Mouse (Mus musculus) hindbrain, embryonic 16.5 days (tissue): ENCODE data around the gene Atp1b2. TPM values are rescaled to one million over a fixed set of nuclear protein-coding genes. Genes with fewer than 3 reads are reported as not detected.

ENCODE experiments used
- ATAC-seq: fragments of 200-750 bp; cut with Nextera tagmentation; 2 replicates; pipeline ENCODE4 v1.8.0; 2017; ENCODE audit warnings: moderate TSS enrichment, moderate library complexity
- H3K27ac ChIP-seq: fragments of 300-500 bp; sonication (generic); 2 replicates; pipeline ENCODE4 v1.5.1; 2014; ENCODE audit warnings: low read depth, mild to moderate bottlenecking, control low read depth, low read length, moderate library complexity
- H3K27me3 ChIP-seq: fragments of 300-500 bp; sonication (generic); replicated peaks from 2 replicates; pipeline ENCODE4 v1.6.1; 2014; ENCODE audit warnings: low read length; ENCODE audit not compliant: control insufficient read depth, insufficient read depth
- H3K36me3 ChIP-seq: fragments of 300-500 bp; sonication (generic); 2 replicates; pipeline ENCODE4 v1.6.1; 2014; ENCODE audit warnings: mild to moderate bottlenecking, low read length, moderate library complexity, mixed read lengths; ENCODE audit not compliant: control insufficient read depth, insufficient read depth
- H3K4me1 ChIP-seq: fragments of 300-500 bp; sonication (generic); 2 replicates; pipeline ENCODE4 v1.6.1; 2014; ENCODE audit warnings: low read depth, low read length; ENCODE audit not compliant: control insufficient read depth, insufficient read depth
- H3K4me2 ChIP-seq: fragments of 300-500 bp; sonication (generic); 2 replicates; pipeline ENCODE4 v1.6.1; 2014; ENCODE audit warnings: mild to moderate bottlenecking, low read length, control low read depth, moderate library complexity
- H3K4me3 ChIP-seq: fragments of 300-500 bp; sonication (generic); 2 replicates; pipeline ENCODE4 v1.5.1; 2014; ENCODE audit warnings: mild to moderate bottlenecking, low read length, control low read depth, moderate library complexity
- H3K9ac ChIP-seq: fragments of 300-500 bp; sonication (generic); 2 replicates; pipeline ENCODE4 v1.6.1; 2014; ENCODE audit warnings: low read depth, mild to moderate bottlenecking, control low read depth, low read length, moderate library complexity
- H3K9me3 ChIP-seq: fragments of 300-500 bp; sonication (generic); 2 replicates; pipeline ENCODE4 v1.6.1; 2014; ENCODE audit warnings: mild to moderate bottlenecking, low read length, moderate library complexity; ENCODE audit not compliant: control insufficient read depth
- WGBS: fragments of 180-500 bp; shearing (Covaris S2); extraction: QIAGEN DNeasy Blood & Tissue Kit; methylation state at CpG from one replicate; pipeline ENCODE4 v1.1.7; 2014; 5-methylcytosine and 5-hydroxymethylcytosine counted together
- polyA plus RNA-seq: library from polyadenylated mRNA; unstranded; fragments of >200 nt; fragmentation: Nextera tagmentation; extraction: Ambion mirVana; gene quantifications from 2 replicates; pipeline ENCODE4 v1.2.1, GENCODE M21; 2015

Gene Atp1b2
- polyA plus RNA-seq, 1 experiment from 2014 or later, result 105 TPM

DNA sequence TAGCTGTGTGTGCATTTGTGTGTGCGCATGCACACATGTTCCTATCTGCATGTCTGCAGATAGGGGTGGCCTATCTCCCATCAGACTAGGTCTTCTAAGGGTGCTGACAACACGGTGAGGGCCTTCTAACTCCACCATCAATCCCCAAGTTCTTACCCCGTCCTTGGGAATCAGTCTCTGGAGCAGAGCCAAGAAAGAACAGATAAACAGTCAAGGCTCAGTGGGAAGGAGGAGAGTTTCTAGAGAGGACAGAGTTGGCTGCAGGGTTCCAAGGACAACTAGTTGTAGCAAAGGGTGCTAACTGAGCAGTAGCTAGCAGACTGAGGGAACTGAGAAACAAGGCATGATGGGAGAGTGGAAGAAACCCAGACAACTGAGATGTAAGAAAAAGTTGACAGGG, 4.0 kb downstream of the Atp1b2 start:
- Histone ChIP-seq H3K9me3 (no peaks in the 10 kb centered on the region), H3K27ac (no peak overlapping the region), H3K27me3 (no peaks in the 10 kb centered on the region), H3K9ac (no peak overlapping the region), H3K4me3 (no peak overlapping the region), H3K36me3 (peaks cover 10% of the 10 kb centered on the region; the same call in 1 of the 2 replicates), H3K4me2 (no peak overlapping the region; the same call in 1 of the 2 replicates), H3K4me1 (peaks cover 19% of the 10 kb centered on the region; the same call in 1 of the 2 replicates)
- WGBS, result 71% methylated on average over 3 of the region's 3 CpGs
- no peak for ATAC-seq

DNA sequence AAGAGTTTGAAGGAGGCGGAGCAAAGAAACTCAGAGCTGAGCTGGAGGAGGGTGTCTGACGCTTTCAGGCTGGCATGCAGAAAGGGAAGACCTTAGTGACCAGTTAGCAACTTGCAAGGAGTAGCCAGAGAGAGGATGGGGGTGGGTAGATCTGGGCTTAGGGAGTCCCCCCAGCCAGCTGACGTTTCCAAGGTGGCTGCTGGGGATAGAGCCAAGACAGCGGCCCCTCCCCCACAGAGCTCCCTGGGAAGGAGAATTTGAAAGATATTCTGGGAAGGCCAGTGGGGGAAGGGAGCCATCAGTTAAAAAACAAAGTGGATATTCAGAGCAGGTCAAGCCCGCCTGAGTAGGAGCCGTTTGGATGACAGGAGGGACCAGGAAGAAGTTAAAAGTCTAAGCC, 5.6 kb downstream of the Atp1b2 start:
- Histone ChIP-seq H3K9ac (0 out of 2 replicates have a peak overlapping the region, but pooled peaks have one; percentile 6), H3K4me2 (peak overlapping the region; percentile 16; the same call in 1 of the 2 replicates), H3K9me3 (no peaks in the 10 kb centered on the region), H3K4me1 (peaks cover 19% of the 10 kb centered on the region; the same call in 1 of the 2 replicates), H3K27ac (no peak overlapping the region), H3K27me3 (no peaks in the 10 kb centered on the region), H3K36me3 (peaks cover 10% of the 10 kb centered on the region; the same call in 1 of the 2 replicates), H3K4me3 (no peak overlapping the region)
- 9% methylated on average over 6 of the region's 6 CpGs for WGBS
- ATAC-seq, result peak; percentile 76

DNA sequence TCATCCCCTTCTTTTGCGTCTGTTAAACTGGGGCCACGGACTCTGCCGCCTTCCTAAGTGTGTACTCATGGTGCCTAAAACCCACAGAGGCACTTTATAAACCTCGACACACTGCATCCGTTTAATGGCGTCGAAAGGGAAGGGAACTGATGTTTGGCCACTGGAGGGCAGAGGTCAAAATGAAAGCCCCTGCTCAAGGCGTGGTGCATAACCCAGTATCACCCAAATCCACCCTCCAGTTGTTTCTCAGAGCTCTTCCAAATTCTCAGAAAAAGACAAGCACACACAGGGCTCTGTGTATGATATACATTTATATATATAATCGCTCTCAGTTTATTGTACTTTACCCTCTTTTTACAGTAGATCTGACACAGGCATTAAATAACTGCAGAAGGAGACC, 6.3 kb downstream of the Atp1b2 start:
- Histone ChIP-seq H3K27ac (no peak overlapping the region), H3K27me3 (no peaks in the 10 kb centered on the region), H3K9ac (no peak overlapping the region), H3K9me3 (no peaks in the 10 kb centered on the region), H3K4me1 (peaks cover 19% of the 10 kb centered on the region; the same call in 1 of the 2 replicates), H3K36me3 (peaks cover 10% of the 10 kb centered on the region; the same call in 1 of the 2 replicates), H3K4me2 (no peak overlapping the region; the same call in 1 of the 2 replicates), H3K4me3 (no peak overlapping the region)
- WGBS, result 11% methylated on average over 9 of the region's 9 CpGs
- no peak for ATAC-seq

DNA sequence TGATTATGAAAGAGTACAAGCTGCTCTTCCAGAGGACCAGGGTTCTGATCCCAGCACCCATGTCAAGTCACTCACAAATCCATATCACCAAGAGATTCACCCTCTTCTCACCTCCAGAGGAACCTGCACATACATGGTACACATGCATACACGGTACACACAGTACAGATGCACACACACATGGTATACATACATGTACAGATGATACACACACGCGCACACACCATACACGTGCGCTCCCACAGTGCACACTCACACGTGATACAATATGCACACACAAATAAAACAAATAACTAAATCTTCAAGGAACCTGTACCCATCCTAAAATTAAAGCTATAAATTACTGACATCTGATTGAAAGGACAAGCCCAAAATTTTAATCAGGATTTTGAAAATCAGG, 10.9 kb downstream of the Atp1b2 start:
- peaks cover 7% of the 10 kb centered on the region for H3K36me3 ChIP-seq

DNA sequence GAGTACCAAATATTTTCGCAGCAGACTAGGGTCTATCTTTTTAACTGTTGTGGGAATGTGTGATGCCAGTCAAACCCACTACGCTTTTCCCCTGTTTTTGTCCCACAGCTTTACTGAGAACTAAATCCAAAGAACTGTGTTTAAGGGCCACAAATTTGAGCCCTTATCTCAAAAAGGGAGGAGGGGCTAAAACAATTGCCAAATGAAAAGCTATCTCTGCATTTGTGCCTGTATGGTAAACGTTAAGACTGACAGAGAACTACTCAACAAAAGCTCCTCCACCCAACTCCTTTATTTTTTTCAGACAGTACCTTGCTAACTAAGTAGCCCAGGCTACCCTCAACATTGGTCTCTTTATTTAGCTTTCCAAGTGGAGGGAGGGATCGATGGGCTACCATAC, 12.9 kb downstream of the Atp1b2 start:
- no peak for ATAC-seq
- H3K4me1 ChIP-seq, result no peaks in the 10 kb centered on the region
- peak overlapping the region; percentile 5; the same call in 1 of the 2 replicates for H3K27ac ChIP-seq
- no peaks in the 10 kb centered on the region for H3K9me3 ChIP-seq
- H3K4me3 ChIP-seq, result no peak overlapping the region
- WGBS, result 92% methylated on average over 4 of the region's 4 CpGs
- H3K4me2 ChIP-seq, result no peak overlapping the region
- no peak overlapping the region for H3K9ac ChIP-seq
- no peaks in the 10 kb centered on the region for H3K27me3 ChIP-seq
- peaks cover 24% of the 10 kb centered on the region for H3K36me3 ChIP-seq

More for the DNA sequence above, 10.9 kb downstream of the Atp1b2 start:
- H3K4me3 ChIP-seq, result no peak overlapping the region
- no peak for ATAC-seq
- no peaks in the 10 kb centered on the region for H3K9me3 ChIP-seq
- WGBS, result 94% methylated on average over 6 of the region's 6 CpGs
- no peak overlapping the region for H3K27ac ChIP-seq
- H3K4me2 ChIP-seq, result no peak overlapping the region
- H3K4me1 ChIP-seq, result no peaks in the 10 kb centered on the region
- no peaks in the 10 kb centered on the region for H3K27me3 ChIP-seq
- H3K9ac ChIP-seq, result no peak overlapping the region

DNA sequence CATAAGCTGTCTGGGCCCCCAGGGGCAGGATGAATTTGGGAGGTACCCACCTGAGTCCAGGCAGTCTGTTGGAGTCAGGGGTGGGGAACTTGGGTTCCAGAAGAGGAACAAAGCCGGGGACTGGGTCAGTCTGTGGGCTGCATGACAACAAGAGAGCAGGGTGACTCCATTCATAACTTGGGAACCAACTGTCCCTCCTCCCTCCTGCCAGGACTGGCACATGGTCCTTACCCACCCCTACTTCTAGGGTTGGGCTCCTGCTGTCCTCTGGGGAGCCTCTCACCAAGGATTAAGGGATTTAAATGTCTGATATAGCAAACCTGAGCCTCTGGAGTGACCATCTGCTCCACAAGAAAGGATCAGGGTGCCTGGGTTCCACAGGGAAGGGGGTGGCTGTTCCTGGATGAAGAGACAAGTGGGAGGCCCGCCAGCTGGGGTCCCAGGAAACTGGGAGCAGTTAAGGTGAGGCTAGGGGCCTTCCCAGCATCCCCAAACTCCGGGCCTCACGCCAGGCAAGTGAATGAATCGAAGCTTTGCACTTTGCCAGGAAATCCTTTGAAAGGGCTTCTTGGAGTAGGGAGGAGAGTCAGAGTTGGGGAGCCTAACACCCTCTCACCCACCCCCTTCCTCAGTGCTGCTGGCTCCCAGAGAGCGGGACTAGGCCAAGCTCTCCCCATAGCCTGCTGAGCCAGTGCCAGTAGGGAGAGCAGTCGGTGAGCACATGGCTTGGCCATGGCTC, 13.7 kb downstream of the Atp1b2 start:
- Histone ChIP-seq H3K27me3 (no peaks in the 10 kb centered on the region), H3K4me2 (no peak overlapping the region), H3K4me3 (no peak overlapping the region), H3K27ac (peak overlapping the region; percentile 63), H3K4me1 (no peaks in the 10 kb centered on the region), H3K9ac (no peak overlapping the region), H3K36me3 (peaks cover 24% of the 10 kb centered on the region), H3K9me3 (no peaks in the 10 kb centered on the region)
- WGBS, result 66% methylated on average over 7 of the region's 7 CpGs
- ATAC-seq, result peak; percentile 94

DNA sequence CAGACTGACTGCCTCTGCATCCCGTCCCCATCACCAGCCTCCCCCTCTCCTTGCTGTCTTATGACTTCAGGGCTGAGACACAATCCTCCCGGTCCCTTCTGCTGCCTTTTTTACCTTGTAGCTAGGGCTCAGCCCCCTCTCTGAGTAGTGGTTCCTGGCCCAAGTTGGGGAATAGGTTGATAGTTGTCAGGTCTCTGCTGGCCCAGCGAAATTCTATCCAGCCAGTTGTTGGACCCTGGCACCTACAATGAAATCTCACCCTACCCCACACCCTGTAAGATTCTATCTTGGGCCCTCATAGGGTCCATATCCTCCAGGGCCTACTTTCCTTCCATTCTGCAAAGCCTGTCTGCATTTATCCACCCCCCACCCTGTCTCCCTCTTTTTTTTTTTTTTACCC, 14.3 kb downstream of the Atp1b2 start:
- H3K27ac ChIP-seq, result no peak overlapping the region

DNA sequence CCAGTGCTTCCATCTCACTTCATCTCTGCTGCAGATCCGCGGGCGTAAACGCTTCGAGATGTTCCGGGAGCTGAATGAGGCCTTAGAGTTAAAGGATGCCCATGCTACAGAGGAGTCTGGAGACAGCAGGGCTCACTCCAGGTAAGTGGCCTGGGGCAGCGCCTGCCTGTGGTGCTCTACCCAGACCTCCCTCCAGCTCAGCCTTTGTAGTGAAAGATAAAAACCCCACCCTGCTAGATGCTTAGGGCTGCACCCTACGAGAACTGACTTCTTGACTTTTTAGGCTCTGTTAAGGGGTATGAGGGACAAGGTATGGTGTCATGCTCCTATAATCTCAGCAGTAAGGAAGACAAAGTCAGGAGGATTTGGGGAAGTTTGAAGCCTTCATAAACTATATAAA, 15.1 kb downstream of the Atp1b2 start:
- Histone ChIP-seq H3K9me3 (no peaks in the 10 kb centered on the region), H3K4me2 (no peak overlapping the region), H3K36me3 (peaks cover 24% of the 10 kb centered on the region), H3K9ac (no peak overlapping the region), H3K4me1 (no peaks in the 10 kb centered on the region), H3K27ac (no peak overlapping the region), H3K27me3 (no peaks in the 10 kb centered on the region), H3K4me3 (no peak overlapping the region)
- WGBS, result 94% methylated on average over 8 of the region's 8 CpGs
- ATAC-seq, result no peak

More for the DNA sequence above, 14.3 kb downstream of the Atp1b2 start:
- no peaks in the 10 kb centered on the region for H3K27me3 ChIP-seq
- no peak overlapping the region for H3K4me2 ChIP-seq
- no peak overlapping the region for H3K4me3 ChIP-seq
- no peak for ATAC-seq
- H3K9ac ChIP-seq, result no peak overlapping the region
- 84% methylated on average over 3 of the region's 3 CpGs for WGBS
- H3K9me3 ChIP-seq, result no peaks in the 10 kb centered on the region
- H3K4me1 ChIP-seq, result no peaks in the 10 kb centered on the region
- H3K36me3 ChIP-seq, result peaks cover 24% of the 10 kb centered on the region

DNA sequence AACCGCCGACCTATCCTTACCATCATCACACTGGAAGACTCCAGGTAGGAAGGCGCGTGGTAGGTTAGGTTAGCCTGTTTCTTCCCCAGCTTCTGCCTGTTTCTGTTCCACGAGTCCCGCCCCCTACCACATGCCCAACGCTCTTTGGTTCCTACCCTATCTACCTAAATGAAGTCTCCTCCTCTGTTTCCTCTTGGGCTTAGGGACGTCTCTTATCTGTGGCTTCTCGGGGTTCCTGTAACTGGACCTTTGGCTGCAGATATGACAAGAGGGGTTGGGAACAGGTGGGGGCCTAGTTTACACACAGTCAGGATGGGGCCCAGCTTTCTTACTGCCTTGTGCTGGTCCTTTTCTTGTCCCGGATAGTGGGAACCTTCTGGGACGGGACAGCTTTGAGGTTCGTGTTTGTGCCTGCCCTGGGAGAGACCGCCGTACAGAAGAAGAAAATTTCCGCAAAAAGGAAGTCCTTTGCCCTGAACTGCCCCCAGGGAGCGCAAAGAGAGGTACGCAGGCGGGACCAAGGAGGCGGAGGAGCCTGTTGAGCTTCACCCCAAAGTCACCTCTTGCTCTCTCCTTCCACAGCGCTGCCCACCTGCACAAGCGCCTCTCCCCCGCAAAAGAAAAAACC, 16.4 kb downstream of the Atp1b2 start:
- 94% methylated on average over 22 of the region's 22 CpGs for WGBS

More for the DNA sequence above, 16.4 kb downstream of the Atp1b2 start:
- Histone ChIP-seq H3K27ac (no peak overlapping the region), H3K9ac (no peak overlapping the region), H3K27me3 (no peaks in the 10 kb centered on the region), H3K9me3 (no peaks in the 10 kb centered on the region), H3K4me2 (no peak overlapping the region), H3K4me3 (no peak overlapping the region), H3K4me1 (no peaks in the 10 kb centered on the region), H3K36me3 (peaks cover 24% of the 10 kb centered on the region)
- no peak for ATAC-seq
